Mouse (Mus musculus) mesoderm, embryonic 11.5 days (tissue): ENCODE measurements around the gene Stip1.
"Not testable (repeated sequence)": the region's sequence is repeated elsewhere in the genome, so short reads cannot be mapped to it uniquely, and the experiment has no call there.

ENCODE experiments used
- DNase-seq: peaks from one replicate; pipeline ENCODE4 v3.0.0-alpha.2; 2012; ENCODE audit warnings: low read depth, low spot score

Stip1 gene

GRCm38 (mm10) chr19:7064571-7064970 is 24.8 kb upstream of the Stip1 start:
- DNase-seq = peak; percentile 90

GRCm38 (mm10) chr19:7062916-7063315 is 23.1 kb upstream of the Stip1 start:
- no peak for DNase-seq

DNA sequence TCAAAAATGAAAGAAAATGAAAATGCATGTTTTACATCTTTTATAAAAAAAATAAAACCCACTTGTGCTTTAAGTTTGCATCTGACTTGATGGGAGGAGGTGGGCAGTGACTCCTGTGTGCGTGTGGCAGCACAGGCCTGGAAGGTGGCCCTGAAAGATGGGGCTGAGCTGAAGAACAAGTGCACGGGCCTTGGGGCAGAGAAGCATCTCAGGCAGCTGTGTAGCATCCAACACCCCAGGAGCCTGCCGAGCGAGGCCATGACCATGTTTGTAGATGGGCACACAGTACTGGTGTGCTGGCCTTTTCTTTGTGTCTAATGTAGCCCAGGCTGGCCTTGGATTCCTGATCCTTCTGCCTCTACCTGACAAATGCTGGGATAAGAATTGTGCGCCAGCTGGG is 22.3 kb upstream of the Stip1 start:
- no peak for DNase-seq

GRCm38 (mm10) chr19:7058541-7058940 is 18.8 kb upstream of the Stip1 start:
- no peak for DNase-seq

- peak; percentile 88 for DNase-seq
Measured at GRCm38 (mm10) chr19:7057722-7058207, 18.0 kb upstream of the Stip1 start.

GRCm38 (mm10) chr19:7057126-7057721 is 17.5 kb upstream of the Stip1 start:
- DNase-seq = no peak

GRCm38 (mm10) chr19:7056248-7057087 is 16.7 kb upstream of the Stip1 start, which contains the start of gene Macrod1:
Macrod1 (plus strand) TSS chr19:7056810.
- DNase-seq = peak; percentile 76

GRCm38 (mm10) chr19:7055173-7055572 is 15.4 kb upstream of the Stip1 start:
- no peak for DNase-seq

- DNase-seq = no peak
Measured at GRCm38 (mm10) chr19:7054772-7055171, 15.0 kb upstream of the Stip1 start.

DNA sequence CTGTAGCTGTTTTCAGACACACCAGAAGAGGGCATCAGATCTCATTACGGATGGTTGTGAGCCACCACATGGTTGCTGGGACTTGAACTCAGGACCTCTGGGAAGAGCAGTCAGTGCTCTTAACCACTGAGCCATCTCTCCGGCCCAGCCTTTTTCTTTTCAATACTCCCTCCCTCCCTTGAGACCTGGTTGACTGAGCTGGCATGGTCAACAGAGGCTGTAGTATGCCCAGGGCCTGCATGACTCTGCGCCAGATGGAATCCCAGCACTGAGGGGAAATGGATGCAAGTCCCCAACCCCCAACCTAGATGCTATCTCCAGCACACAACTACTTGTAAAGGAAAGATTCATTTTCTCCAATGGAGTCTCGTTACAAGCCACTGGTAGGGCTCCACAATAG is 13.6 kb upstream of the Stip1 start:
- not testable (repeated sequence) for DNase-seq

GRCm38 (mm10) chr19:7044706-7045105 is 4.9 kb upstream of the Stip1 start:
- no peak for DNase-seq

DNA sequence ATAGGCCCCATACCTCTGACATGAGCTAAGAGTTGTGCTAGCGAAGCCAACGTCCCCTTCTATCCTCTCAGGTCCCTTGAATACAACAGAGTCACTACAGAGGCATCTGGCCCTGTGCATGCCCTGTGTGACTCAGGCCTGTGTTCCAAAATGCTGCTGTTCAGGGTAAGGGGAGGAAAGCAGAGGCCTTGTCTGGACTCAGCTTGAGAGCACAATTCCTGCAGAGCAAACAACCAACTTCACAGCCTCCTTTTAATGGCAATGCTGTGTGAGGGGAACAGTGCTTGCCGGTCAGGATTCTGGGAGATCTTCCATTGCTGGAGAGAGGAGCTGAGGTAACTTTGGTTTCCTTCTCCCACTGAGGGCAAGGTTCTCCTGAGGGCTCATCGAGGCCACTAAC is 4.5 kb upstream of the Stip1 start:
- no peak for DNase-seq

- DNase-seq = no peak
Measured at GRCm38 (mm10) chr19:7041171-7041570, 1.4 kb upstream of the Stip1 start.

DNA sequence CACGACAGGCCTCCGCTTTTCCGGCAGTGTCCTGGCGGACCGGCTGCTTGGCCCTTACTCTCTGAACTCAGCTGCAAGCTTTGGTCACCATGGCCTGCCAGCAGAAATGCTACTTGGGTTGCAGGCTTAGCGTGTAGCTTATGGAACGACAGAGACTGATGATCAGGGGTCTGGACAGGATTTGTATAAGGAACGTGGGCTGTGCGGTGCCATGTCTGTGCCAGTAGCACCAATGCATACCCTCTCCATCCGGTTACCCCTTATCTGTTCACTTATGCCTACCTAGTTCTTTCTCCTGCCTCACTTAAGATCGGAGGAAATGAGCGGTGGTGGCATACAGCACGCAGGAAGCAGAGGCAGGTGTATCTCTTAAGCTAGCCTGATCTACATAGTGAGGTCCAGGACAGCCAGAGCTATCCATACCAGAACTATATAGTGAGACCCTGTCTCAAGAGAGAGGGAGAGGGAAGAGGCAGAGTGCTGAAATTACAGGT is 917 bp upstream of the Stip1 start:
- no peak for DNase-seq

DNA sequence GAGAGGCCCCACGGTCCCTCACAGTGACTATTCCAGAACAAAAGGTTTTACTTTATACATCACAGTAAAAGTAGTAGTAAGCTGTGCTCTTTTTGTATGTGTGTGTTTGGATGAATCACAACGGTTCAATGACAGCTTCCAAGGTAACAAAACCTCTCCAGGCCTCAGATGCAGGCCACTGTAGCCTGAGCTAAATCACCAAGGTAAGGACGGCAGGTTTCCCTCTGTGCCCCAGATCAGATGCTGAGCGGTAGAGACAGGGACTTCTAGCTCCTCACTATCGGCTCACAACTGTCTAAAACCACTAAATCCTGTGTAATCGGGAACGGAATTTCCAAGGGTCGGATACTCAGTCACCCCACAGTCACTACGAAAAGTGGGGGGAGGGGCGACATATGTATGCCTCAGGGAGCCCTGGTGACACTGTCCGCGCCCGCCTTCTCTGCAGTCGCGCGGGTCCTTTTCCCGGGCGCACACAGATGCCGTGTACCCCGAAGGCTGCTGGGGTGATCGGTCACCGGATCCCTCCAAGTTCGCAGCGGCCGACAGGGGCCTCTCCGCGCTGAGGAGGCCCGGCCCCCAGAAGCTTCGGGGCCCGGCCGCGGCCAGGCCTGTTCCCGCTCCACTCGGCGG is 563 bp downstream of the Stip1 start:
- DNase-seq = peak; percentile 69

- no peak for DNase-seq
Measured at GRCm38 (mm10) chr19:7034006-7034405, 5.8 kb downstream of the Stip1 start.

GRCm38 (mm10) chr19:7029531-7029930 is 10.2 kb downstream of the Stip1 start:
- DNase-seq = no peak

DNA sequence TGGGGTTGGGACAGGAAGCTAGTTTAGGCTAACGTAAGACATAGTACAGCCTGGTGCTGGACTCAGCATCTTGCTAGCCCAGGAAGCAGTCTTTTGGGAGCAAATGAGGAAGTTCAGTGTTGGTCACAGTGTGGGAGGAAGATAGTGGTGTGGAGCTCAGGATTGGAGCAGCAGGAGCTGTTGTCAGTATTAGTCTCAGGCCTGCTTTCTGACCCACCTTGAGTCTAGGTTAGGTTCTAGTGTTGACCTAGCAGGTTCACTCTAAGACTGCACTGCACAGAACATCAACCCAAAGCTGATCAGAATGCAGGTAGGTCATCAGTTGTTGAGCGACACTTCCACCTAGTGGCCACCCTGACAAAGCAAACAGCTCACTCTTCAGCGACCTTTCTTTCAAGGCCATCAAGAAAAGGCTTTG is 19.5 kb downstream of the Stip1 start:
- peak; percentile 35 for DNase-seq

DNA sequence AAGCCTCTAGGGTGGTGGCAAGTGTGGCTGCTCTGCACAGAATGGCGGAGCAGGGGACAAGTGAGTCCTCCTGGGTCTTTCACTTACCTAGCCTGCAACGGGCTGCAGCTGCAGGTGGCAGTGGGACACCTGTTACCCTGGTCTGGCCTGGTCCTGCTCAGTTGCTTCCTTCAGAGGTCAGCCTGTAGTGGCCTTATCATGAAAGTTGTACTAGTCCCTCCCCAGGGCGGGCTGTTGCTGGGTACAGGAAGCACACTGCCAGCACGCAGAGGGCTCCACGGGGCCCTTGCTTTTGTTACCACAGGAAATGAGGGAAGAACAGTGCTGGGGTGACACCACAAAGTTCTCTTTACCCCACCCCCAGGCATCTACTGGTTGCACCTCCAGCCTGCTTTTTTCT is 20.6 kb downstream of the Stip1 start, which contains the start of gene Fermt3:
Fermt3 (minus strand) TSS at position 279 of the 400 bp plus-strand sequence.
- DNase-seq = no peak

DNA sequence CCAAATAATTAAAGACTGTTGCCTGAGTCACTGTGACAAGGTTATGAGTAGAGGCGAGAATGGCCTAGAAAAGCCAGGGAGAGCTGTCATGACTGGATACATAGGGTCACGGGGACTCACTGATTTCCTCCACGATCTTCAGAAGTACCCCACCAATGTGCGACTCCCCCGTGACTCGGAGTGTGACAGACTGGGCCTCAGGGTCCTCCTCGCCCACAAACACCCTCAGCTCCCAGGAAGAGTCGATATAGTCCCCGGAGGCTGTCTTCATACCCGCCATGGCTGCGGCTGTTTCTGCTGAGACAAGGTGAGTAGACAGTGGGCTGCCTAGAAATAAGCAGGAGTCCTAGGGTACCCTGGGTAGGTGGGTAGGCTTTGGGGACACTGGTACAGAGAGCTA is 21.2 kb downstream of the Stip1 start:
- no peak for DNase-seq

DNA sequence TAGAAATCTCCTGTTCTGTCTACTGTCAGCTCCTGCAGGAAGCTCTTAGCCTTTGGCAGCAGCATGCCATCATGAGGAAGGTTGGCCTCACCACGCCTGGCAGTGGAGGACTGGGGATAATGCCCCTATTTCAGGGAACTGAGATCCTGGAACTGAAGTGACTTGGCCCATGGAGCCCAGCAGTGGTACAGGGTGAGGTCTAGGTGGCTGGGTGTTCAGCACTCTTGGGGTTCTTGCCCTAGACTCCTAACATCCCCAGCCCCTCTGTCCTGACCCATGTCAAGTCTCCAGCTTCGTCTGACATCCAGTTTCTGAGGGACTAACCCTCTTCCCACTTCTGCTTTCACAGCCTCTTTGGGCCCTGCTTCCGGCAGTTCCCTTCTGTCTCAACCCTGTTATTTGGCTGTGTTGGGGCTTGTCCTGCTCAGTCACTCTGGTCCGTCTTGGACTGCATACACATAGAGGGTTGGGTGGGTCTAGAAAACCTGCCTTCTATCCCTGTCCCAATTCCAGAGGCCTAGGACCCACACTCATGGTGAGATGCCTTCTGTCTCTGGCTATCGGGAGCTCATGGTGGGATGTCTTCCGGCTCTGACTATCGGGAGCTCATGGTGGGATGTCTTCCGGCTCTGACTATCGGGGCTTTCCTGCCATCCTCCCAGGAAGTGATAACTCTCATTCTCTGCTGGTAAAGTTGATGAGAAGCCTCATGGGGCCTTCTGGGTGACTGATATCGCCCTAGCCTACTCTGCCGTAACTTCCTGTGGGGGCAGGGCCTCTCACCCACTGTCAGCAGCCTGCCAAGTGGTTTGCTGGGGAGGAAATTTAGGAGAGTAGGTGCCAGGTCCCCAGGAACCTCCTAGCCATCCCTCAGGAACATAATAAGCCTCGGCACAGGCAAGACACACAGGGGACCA is 22.0 kb downstream of the Stip1 start:
- no peak for DNase-seq
